Mouse (Mus musculus): ENCODE results near the gene Vbp1. TPM values are rescaled to one million over a fixed set of nuclear protein-coding genes. Genes with fewer than 3 reads are reported as not detected.

The Vbp1 gene
- 112 TPM for polyA plus RNA-seq (2015; fragmentation: Illumina TruSeq; extraction: RNeasy Lipid Tissue Mini Kit (QIAGEN cat#74804); ENCODE audit: low read depth, low replicate concordance)

GRCm38 (mm10) chrX:75514179-75514972 lies at the start of gene Vbp1:
Gene Vbp1, plus strand, starts transcription at chrX:75514299.

GRCm38 (mm10) chrX:75577582-75578324 lies 63.7 kb downstream of the Vbp1 start, which contains the start of gene Rab39b:
Gene Rab39b, minus strand, starts transcription at chrX:75578231.

Other genes with a start within 250 kb of the Vbp1 start
- 63.9 TPM for gene Fundc2, start 131.9 kb upstream of the Vbp1 start, polyA plus RNA-seq (2015; fragmentation: Illumina TruSeq; extraction: RNeasy Lipid Tissue Mini Kit (QIAGEN cat#74804); ENCODE audit: low read depth, low replicate concordance)
- 0.97 TPM for gene F8, start 131.7 kb upstream of the Vbp1 start, polyA plus RNA-seq (2015; fragmentation: Illumina TruSeq; extraction: RNeasy Lipid Tissue Mini Kit (QIAGEN cat#74804); ENCODE audit: low read depth, low replicate concordance)
- 19.1 TPM for gene Cmc4, start 97.7 kb upstream of the Vbp1 start, polyA plus RNA-seq (2015; fragmentation: Illumina TruSeq; extraction: RNeasy Lipid Tissue Mini Kit (QIAGEN cat#74804); ENCODE audit: low read depth, low replicate concordance)
- 7.4 TPM for gene Mtcp1, start 97.7 kb upstream of the Vbp1 start, polyA plus RNA-seq (2015; fragmentation: Illumina TruSeq; extraction: RNeasy Lipid Tissue Mini Kit (QIAGEN cat#74804); ENCODE audit: low read depth, low replicate concordance)
- 42.9 TPM for gene Brcc3, start 97.7 kb upstream of the Vbp1 start, polyA plus RNA-seq (2015; fragmentation: Illumina TruSeq; extraction: RNeasy Lipid Tissue Mini Kit (QIAGEN cat#74804); ENCODE audit: low read depth, low replicate concordance)
- gene Rab39b, start 63.9 kb downstream of the Vbp1 start, polyA plus RNA-seq (2015; fragmentation: Illumina TruSeq; extraction: RNeasy Lipid Tissue Mini Kit (QIAGEN cat#74804); ENCODE audit: low read depth, low replicate concordance), result 44.9 TPM

Measured in brain, adult 10 weeks (tissue).